Mouse (Mus musculus): ENCODE measurements around the gene Tmem59l. TPM values are rescaled to one million over a fixed set of nuclear protein-coding genes. Genes with fewer than 3 reads are reported as not detected.

Tmem59l gene
- total and polyA plus RNA-seq, 3 experiments, result 0.03 TPM; not detected in 2

GRCm38 (mm10) chr8:70510228-70510915, 23.2 kb upstream of the Tmem59l start, which contains the start of gene Uba52:
Gene Uba52 (minus strand): TSS chr8:70510801.
- Histone ChIP-seq H3K9me3 (replicated peaks) (no peaks in the 10 kb centered on the region), H3K27me3 (ENCODE audit: insufficient read depth, low read length) (no peaks in the 10 kb centered on the region), H3K36me3 (replicated peaks) (peaks cover 71% of the 10 kb centered on the region), H3K4me3 (ENCODE audit: low read depth, low read length) (peak within 1 kb of the TSS; percentile 92), H3K4me1 (ENCODE audit: insufficient read depth, low read depth, low read length) (peaks cover 66% of the 10 kb centered on the region)
- ATAC-seq (ENCODE audit: extremely low read depth, insufficient number of reproducible peaks, low FRiP score, poor library complexity, severe bottlenecking) (peak; percentile 46), DNase-seq (ENCODE audit: low spot score) (peak; percentile 89)
- no peak for TF ChIP-seq TAL1 (conservative IDR thresholded peaks at IDR 0.05; ENCODE audit: low read depth, low read length)
- no peak for TF ChIP-seq CTCF (IDR thresholded peaks at IDR 0.05; ENCODE audit: low read depth, low read length)
- TF ChIP-seq GATA1 (IDR thresholded peaks at IDR 0.05; ENCODE audit: borderline replicate concordance, low read length), result no peak
- no peak for TF ChIP-seq GATA2 (IDR thresholded peaks at IDR 0.05; ENCODE audit: borderline replicate concordance, low read depth, low read length)
- no peak for TF ChIP-seq POLR2AphosphoS5 (IDR thresholded peaks at IDR 0.05; ENCODE audit: insufficient replicate concordance, low read depth, low read length)

GRCm38 (mm10) chr8:70509281-70509952, 22.3 kb upstream of the Tmem59l start:
- Histone ChIP-seq H3K9me3 (replicated peaks) (no peaks in the 10 kb centered on the region), H3K27me3 (ENCODE audit: insufficient read depth, low read length) (no peaks in the 10 kb centered on the region), H3K4me3 (ENCODE audit: low read depth, low read length) (peak overlapping the region; percentile 92), H3K36me3 (replicated peaks) (peaks cover 71% of the 10 kb centered on the region), H3K4me1 (ENCODE audit: insufficient read depth, low read depth, low read length) (peaks cover 69% of the 10 kb centered on the region)
- TF ChIP-seq POLR2AphosphoS5 (IDR thresholded peaks at IDR 0.05; ENCODE audit: insufficient replicate concordance, low read depth, low read length) (peak; percentile 57; the same call in 1 of the 2 replicates), CTCF (IDR thresholded peaks at IDR 0.05; ENCODE audit: low read depth, low read length) (no peak), GATA1 (IDR thresholded peaks at IDR 0.05; ENCODE audit: borderline replicate concordance, low read length) (no peak), GATA2 (IDR thresholded peaks at IDR 0.05; ENCODE audit: borderline replicate concordance, low read depth, low read length) (no peak), TAL1 (conservative IDR thresholded peaks at IDR 0.05; ENCODE audit: low read depth, low read length) (no peak)
- DNase-seq (ENCODE audit: low spot score) (no peak), ATAC-seq (ENCODE audit: extremely low read depth, insufficient number of reproducible peaks, low FRiP score, poor library complexity, severe bottlenecking) (no peak)

- Histone ChIP-seq H3K36me3 (replicated peaks) (peaks cover 70% of the 10 kb centered on the region), H3K4me1 (ENCODE audit: insufficient read depth, low read depth, low read length) (peaks cover 66% of the 10 kb centered on the region), H3K27me3 (ENCODE audit: insufficient read depth, low read length) (no peaks in the 10 kb centered on the region), H3K9me3 (replicated peaks) (no peaks in the 10 kb centered on the region), H3K4me3 (ENCODE audit: low read depth, low read length) (peak overlapping the region; percentile 81; the same call in 1 of the 2 replicates)
- DNase-seq (ENCODE audit: low spot score) (no peak), ATAC-seq (ENCODE audit: extremely low read depth, insufficient number of reproducible peaks, low FRiP score, poor library complexity, severe bottlenecking) (no peak)
- no peak for TF ChIP-seq GATA2 (IDR thresholded peaks at IDR 0.05; ENCODE audit: borderline replicate concordance, low read depth, low read length)
- TF ChIP-seq POLR2AphosphoS5 (IDR thresholded peaks at IDR 0.05; ENCODE audit: insufficient replicate concordance, low read depth, low read length), result peak; percentile 81; the same call in 1 of the 2 replicates
These were observed 19.9 kb upstream of the Tmem59l start for GRCm38 (mm10) chr8:70507027-70507393.

- TF ChIP-seq CTCF (IDR thresholded peaks at IDR 0.05; ENCODE audit: low read depth, low read length) (peak; percentile 74), GATA1 (IDR thresholded peaks at IDR 0.05; ENCODE audit: borderline replicate concordance, low read length) (no peak)
- Histone ChIP-seq H3K27me3 (ENCODE audit: insufficient read depth, low read length) (no peaks in the 10 kb centered on the region), H3K36me3 (replicated peaks) (peaks cover 65% of the 10 kb centered on the region), H3K4me3 (ENCODE audit: low read depth, low read length) (peak within 1 kb of the TSS; percentile 81), H3K9me3 (replicated peaks) (no peaks in the 10 kb centered on the region), H3K4me1 (ENCODE audit: insufficient read depth, low read depth, low read length) (peaks cover 61% of the 10 kb centered on the region)
- peak; percentile 95 for DNase-seq (ENCODE audit: low spot score)
- ATAC-seq (ENCODE audit: extremely low read depth, insufficient number of reproducible peaks, low FRiP score, poor library complexity, severe bottlenecking), result peak; percentile 72
These were observed 19.3 kb upstream of the Tmem59l start, which contains the start of gene Rex1bd for GRCm38 (mm10) chr8:70506328-70507026. Gene Rex1bd (minus strand): TSS chr8:70506752.

GRCm38 (mm10) chr8:70505698-70506327, 18.7 kb upstream of the Tmem59l start:
- DNase-seq (ENCODE audit: low spot score), result no peak
- Histone ChIP-seq H3K4me1 (ENCODE audit: insufficient read depth, low read depth, low read length) (peaks cover 62% of the 10 kb centered on the region), H3K27me3 (ENCODE audit: insufficient read depth, low read length) (peaks cover 4% of the 10 kb centered on the region; the same call in 1 of the 2 replicates), H3K9me3 (replicated peaks) (no peaks in the 10 kb centered on the region), H3K36me3 (replicated peaks) (peaks cover 65% of the 10 kb centered on the region), H3K4me3 (ENCODE audit: low read depth, low read length) (peak overlapping the region; percentile 81)
- TF ChIP-seq TAL1 (conservative IDR thresholded peaks at IDR 0.05; ENCODE audit: low read depth, low read length) (no peak), POLR2AphosphoS5 (IDR thresholded peaks at IDR 0.05; ENCODE audit: insufficient replicate concordance, low read depth, low read length) (peak; percentile 88; the same call in 1 of the 2 replicates)
- ATAC-seq (ENCODE audit: extremely low read depth, insufficient number of reproducible peaks, low FRiP score, poor library complexity, severe bottlenecking), result 0 out of 2 replicates have a peak, but pooled peaks have one; percentile 9

GRCm38 (mm10) chr8:70504851-70505250, 17.7 kb upstream of the Tmem59l start:
- H3K36me3 ChIP-seq (replicated peaks), result peaks cover 65% of the 10 kb centered on the region
- TF ChIP-seq GATA1 (IDR thresholded peaks at IDR 0.05; ENCODE audit: borderline replicate concordance, low read length), result no peak
- TF ChIP-seq CTCF (IDR thresholded peaks at IDR 0.05; ENCODE audit: low read depth, low read length), result peak; percentile 85
- TF ChIP-seq TAL1 (conservative IDR thresholded peaks at IDR 0.05; ENCODE audit: low read depth, low read length), result no peak
- no peak for TF ChIP-seq GATA2 (IDR thresholded peaks at IDR 0.05; ENCODE audit: borderline replicate concordance, low read depth, low read length)
- no peak for TF ChIP-seq POLR2AphosphoS5 (IDR thresholded peaks at IDR 0.05; ENCODE audit: insufficient replicate concordance, low read depth, low read length)
- peak; percentile 63 for DNase-seq (ENCODE audit: low spot score)
- H3K27me3 ChIP-seq (ENCODE audit: insufficient read depth, low read length), result peaks cover 5% of the 10 kb centered on the region
- H3K4me3 ChIP-seq (ENCODE audit: low read depth, low read length), result no peak overlapping the region
- no peaks in the 10 kb centered on the region for H3K9me3 ChIP-seq (replicated peaks)
- peaks cover 71% of the 10 kb centered on the region for H3K4me1 ChIP-seq (ENCODE audit: insufficient read depth, low read depth, low read length)
- ATAC-seq (ENCODE audit: extremely low read depth, insufficient number of reproducible peaks, low FRiP score, poor library complexity, severe bottlenecking), result no peak

Measured in G1E (cell line).